Mouse (Mus musculus) G1E (cell line): ENCODE results near the gene Sgms2.

Source experiments
- CTCF ChIP-seq: IDR thresholded peaks from 2 replicates; pipeline ENCODE4 v1.5.1; 2012; ENCODE audit warnings: low read depth, low read length, inconsistent platforms, mixed read lengths
- GATA1 ChIP-seq: IDR thresholded peaks from 2 replicates; pipeline ENCODE4 v1.6.1; 2012; ENCODE audit warnings: borderline replicate concordance, low read length, inconsistent platforms, mixed read lengths
- GATA2 ChIP-seq: IDR thresholded peaks from 2 replicates; pipeline ENCODE4 v1.6.1; 2012; ENCODE audit warnings: low read depth, low read length, inconsistent platforms, borderline replicate concordance
- POLR2AphosphoS5 ChIP-seq: IDR thresholded peaks from 2 replicates; pipeline ENCODE4 v1.6.1; 2012; ENCODE audit warnings: low read depth, low read length, inconsistent platforms; ENCODE audit not compliant: insufficient replicate concordance
- TAL1 ChIP-seq: conservative IDR thresholded peaks from 2 replicates; pipeline ENCODE4 v1.6.1; 2012; ENCODE audit warnings: low read depth, low read length, inconsistent platforms, mixed read lengths

- TF ChIP-seq CTCF = no peak
- TF ChIP-seq GATA1 = no peak
- no peak for TF ChIP-seq POLR2AphosphoS5
- TF ChIP-seq GATA2 = no peak
- no peak for TF ChIP-seq TAL1
Measured at GRCm38 (mm10) chr3:131292959-131293358, 198.3 kb downstream of the Sgms2 start.
